In genomic region chr3:9886077-9886476, GRCm38 (mm10) we compare ENCODE assay signal across 16 mouse cellular contexts.
DNase-seq lines count a peak whose midpoint lies in the region; ATAC-seq and TF ChIP-seq lines count a peak whose summit lies in the region.
"Had no signal": no experiment of that assay in that cellular context is flagged by ENCODE, and none has a peak within 500 bp of the region (broad histone marks: within the 10 kb centered on the region; RNA-seq: fewer than 3 reads in every experiment).

No protein-coding gene starts in this region.

- no peak for DNase-seq in forebrain, embryonic 11.5 days (ENCODE audit: low spot score)
- no peak for DNase-seq in forebrain, embryonic 10.5 days (ENCODE audit: extremely low spot score, low spot score)
- no peak for DNase-seq in lung, adult 2 months
- peak; percentile 44 for DNase-seq in brain, adult 2 months (ENCODE audit: low read depth, low spot score)
- DNase-seq in forebrain, postnatal 0 days = no peak
- no peak for DNase-seq in gastrocnemius, postnatal 36 days
- no peak for DNase-seq in cerebellum, adult 9-11 months
- DNase-seq: adrenal gland, adult 8-10 months had no signal

- H3K4me1 ChIP-seq in forebrain, embryonic 11.5 days (replicated peaks; ENCODE audit: control insufficient read depth, insufficient read depth, low read length) = no peaks in the 10 kb centered on the region
- H3K4me1 ChIP-seq in forebrain, embryonic 10.5 days = peaks cover 3% of the 10 kb centered on the region; the same call in 1 of the 2 replicates
- peaks cover 9% of the 10 kb centered on the region; the same call in 1 of the 2 replicates for H3K4me1 ChIP-seq in lung, embryonic 16.5 days (replicated peaks; ENCODE audit: control insufficient read depth, insufficient read depth, low read length)
- H3K4me1 ChIP-seq in lung, adult 2 months (ENCODE audit: control insufficient read depth, insufficient read depth, low read length) = peaks cover 10% of the 10 kb centered on the region
- 0 out of 2 replicates have a peak, but pooled peaks cover 5% of the 10 kb centered on the region for H3K4me1 ChIP-seq in forebrain, postnatal 0 days (ENCODE audit: insufficient read depth)

- no peak for TF ChIP-seq CTCF in lung, adult 2 months (IDR thresholded peaks at IDR 0.05; ENCODE audit: insufficient read depth, low read length)
- no peak for TF ChIP-seq CTCF in forebrain, postnatal 0 days (IDR thresholded peaks at IDR 0.05; ENCODE audit: low read depth)

- intact Hi-C loops in gastrocnemius, postnatal 36 days (cut with DNase I) = loop anchor here (5.0 kb wide), 1 partner anchor 174 kb away; no protein-coding TSS in a partner anchor

- no peaks in the 10 kb centered on the region for H3K27me3 ChIP-seq in forebrain, embryonic 11.5 days (ENCODE audit: control insufficient read depth, insufficient read depth, low read length)
- no peaks in the 10 kb centered on the region for H3K27me3 ChIP-seq in forebrain, embryonic 10.5 days (ENCODE audit: poor library complexity, severe bottlenecking)
- no peaks in the 10 kb centered on the region for H3K27me3 ChIP-seq in lung, embryonic 16.5 days (ENCODE audit: control insufficient read depth, insufficient read depth, low read depth, low read length)
- no peaks in the 10 kb centered on the region for H3K27me3 ChIP-seq in forebrain, postnatal 0 days (ENCODE audit: insufficient read depth, low read length)
- H3K27me3 ChIP-seq: heart, embryonic 13.5 days; kidney, embryonic 15.5 days; stomach, embryonic 15.5 days had no signal

- H3K36me3 ChIP-seq in forebrain, embryonic 11.5 days (ENCODE audit: control insufficient read depth, insufficient read depth, low read length) = no peaks in the 10 kb centered on the region
- H3K36me3 ChIP-seq in forebrain, embryonic 10.5 days (replicated peaks) = no peaks in the 10 kb centered on the region
- no peaks in the 10 kb centered on the region for H3K36me3 ChIP-seq in lung, embryonic 16.5 days (ENCODE audit: control insufficient read depth, insufficient read depth, low read length)
- no peaks in the 10 kb centered on the region for H3K36me3 ChIP-seq in forebrain, postnatal 0 days (ENCODE audit: insufficient read depth)
- H3K36me3 ChIP-seq: heart, embryonic 13.5 days; kidney, embryonic 15.5 days; stomach, embryonic 15.5 days had no signal

- H3K9me3 ChIP-seq in forebrain, embryonic 11.5 days (ENCODE audit: control insufficient read depth, low read length) = no peaks in the 10 kb centered on the region
- no peaks in the 10 kb centered on the region for H3K9me3 ChIP-seq in forebrain, embryonic 10.5 days
- no peaks in the 10 kb centered on the region for H3K9me3 ChIP-seq in lung, embryonic 16.5 days (ENCODE audit: control insufficient read depth, low read length)
- no peaks in the 10 kb centered on the region for H3K9me3 ChIP-seq in forebrain, postnatal 0 days (ENCODE audit: low read length)
- H3K9me3 ChIP-seq: heart, embryonic 13.5 days; kidney, embryonic 15.5 days; stomach, embryonic 15.5 days had no signal

- TF ChIP-seq POLR2A in lung, adult 2 months (IDR thresholded peaks at IDR 0.05; ENCODE audit: borderline replicate concordance, extremely low read depth, low read depth, low read length) = no peak

- no peak overlapping the region for H3K9ac ChIP-seq in forebrain, embryonic 11.5 days (ENCODE audit: low read length)
- H3K9ac ChIP-seq in lung, embryonic 16.5 days (ENCODE audit: low read length) = no peak overlapping the region
- no peak overlapping the region for H3K9ac ChIP-seq in forebrain, postnatal 0 days
- H3K9ac ChIP-seq: heart, embryonic 13.5 days; hindbrain, embryonic 14.5 days; kidney, embryonic 15.5 days; stomach, embryonic 15.5 days had no signal

- ATAC-seq in forebrain, embryonic 11.5 days (replicated peaks; ENCODE audit: low FRiP score) = 0 out of 2 replicates have a peak, but pooled peaks have one; percentile 30
- no peak for ATAC-seq in lung, embryonic 16.5 days (ENCODE audit: low read depth)
- peak; percentile 58; the same call in 1 of the 2 replicates for ATAC-seq in forebrain, postnatal 0 days
- ATAC-seq: intestine, postnatal 0 days; Patski had no signal

- H3K4me3 ChIP-seq in forebrain, embryonic 11.5 days (ENCODE audit: low read depth, low read length) = no peak overlapping the region
- H3K4me3 ChIP-seq in forebrain, embryonic 10.5 days = no peak overlapping the region
- H3K4me3 ChIP-seq in lung, embryonic 16.5 days (ENCODE audit: low read length) = no peak overlapping the region
- H3K4me3 ChIP-seq in lung, adult 2 months (replicated peaks; ENCODE audit: extremely low read depth, low read depth, low read length) = no peak overlapping the region
- H3K4me3 ChIP-seq in forebrain, postnatal 0 days (ENCODE audit: low read depth, low read length) = no peak overlapping the region
- H3K4me3 ChIP-seq: gastrocnemius, adult 2 months; heart, embryonic 13.5 days; kidney, embryonic 15.5 days; stomach, embryonic 15.5 days had no signal

- no peak overlapping the region for H3K4me2 ChIP-seq in forebrain, embryonic 11.5 days (ENCODE audit: low read depth, low read length, severe bottlenecking)
- H3K4me2 ChIP-seq in lung, embryonic 16.5 days (ENCODE audit: low read depth, low read length) = no peak overlapping the region
- no peak overlapping the region for H3K4me2 ChIP-seq in forebrain, postnatal 0 days (ENCODE audit: low read depth)
- H3K4me2 ChIP-seq: heart, embryonic 13.5 days; kidney, embryonic 15.5 days; stomach, embryonic 15.5 days had no signal

- H3K27ac ChIP-seq in forebrain, embryonic 11.5 days (ENCODE audit: low read depth, low read length) = no peak overlapping the region
- H3K27ac ChIP-seq in forebrain, embryonic 10.5 days = no peak overlapping the region
- peak overlapping the region; percentile 41 for H3K27ac ChIP-seq in lung, embryonic 16.5 days (ENCODE audit: low read length)
- no peak overlapping the region for H3K27ac ChIP-seq in forebrain, postnatal 0 days (ENCODE audit: low read depth, low read length)
- H3K27ac ChIP-seq: gastrocnemius, adult 2 months; heart, embryonic 13.5 days; kidney, embryonic 15.5 days had no signal

- WGBS in forebrain, embryonic 11.5 days = 81% methylated on average over 4 of the region's 4 CpGs
- 88% methylated on average over 4 of the region's 4 CpGs for WGBS in forebrain, embryonic 10.5 days
- 69% methylated on average over 4 of the region's 4 CpGs for WGBS in lung, embryonic 16.5 days
- WGBS in lung, adult 2 months = 64% methylated on average over 4 of the region's 4 CpGs
- 30% methylated on average over 4 of the region's 4 CpGs for WGBS in forebrain, postnatal 0 days
